Mouse (Mus musculus): ENCODE data around the gene Wnt10a. TPM values are rescaled to one million over a fixed set of nuclear protein-coding genes. Genes with fewer than 3 reads are reported as not detected.

The Wnt10a gene
- polyA plus RNA-seq, 1 experiment from 2014 or later, result 0.69 TPM

- H3K27me3 ChIP-seq (replicated peaks; ENCODE audit: control insufficient read depth, insufficient read depth, low read length), result peaks cover 81% of the 10 kb centered on the region
Observed at GRCm38 (mm10) chr1:74792831-74793660, 1.7 kb downstream of the Wnt10a start.

GRCm38 (mm10) chr1:74794487-74795144 is 3.3 kb downstream of the Wnt10a start:
- no peaks in the 10 kb centered on the region for H3K36me3 ChIP-seq (ENCODE audit: control insufficient read depth, insufficient read depth, low read length)
- ATAC-seq (no peak), DNase-seq (ENCODE audit: low spot score) (peak; percentile 56)
- H3K9ac ChIP-seq (ENCODE audit: low read length), result peak overlapping the region; percentile 18; the same call in 1 of the 2 replicates
- H3K27me3 ChIP-seq (replicated peaks; ENCODE audit: control insufficient read depth, insufficient read depth, low read length), result peaks cover 82% of the 10 kb centered on the region
- WGBS, result 1% methylated on average over 32 of the region's 38 CpGs
- no peak overlapping the region for H3K27ac ChIP-seq (ENCODE audit: low read depth, low read length)
- no peaks in the 10 kb centered on the region for H3K9me3 ChIP-seq (replicated peaks; ENCODE audit: control insufficient read depth, low read length)
- peaks cover 22% of the 10 kb centered on the region for H3K4me1 ChIP-seq (ENCODE audit: control insufficient read depth, insufficient read depth, low read length)
- peak overlapping the region; percentile 22; the same call in 1 of the 2 replicates for H3K4me3 ChIP-seq (ENCODE audit: low read depth, low read length)
- peak overlapping the region; percentile 39 for H3K4me2 ChIP-seq (ENCODE audit: low read length)

More at GRCm38 (mm10) chr1:74792831-74793660, 1.7 kb downstream of the Wnt10a start:
- WGBS, result 7% methylated on average over 19 of the region's 19 CpGs
- no peak overlapping the region for H3K4me3 ChIP-seq (ENCODE audit: low read depth, low read length)
- ATAC-seq (no peak), DNase-seq (ENCODE audit: low spot score) (no peak)
- no peak overlapping the region for H3K4me2 ChIP-seq (ENCODE audit: low read length)
- H3K27ac ChIP-seq (ENCODE audit: low read depth, low read length), result no peak overlapping the region
- H3K9me3 ChIP-seq (replicated peaks; ENCODE audit: control insufficient read depth, low read length), result no peaks in the 10 kb centered on the region
- H3K36me3 ChIP-seq (ENCODE audit: control insufficient read depth, insufficient read depth, low read length), result no peaks in the 10 kb centered on the region
- no peak overlapping the region for H3K9ac ChIP-seq (ENCODE audit: low read length)
- H3K4me1 ChIP-seq (ENCODE audit: control insufficient read depth, insufficient read depth, low read length), result peaks cover 20% of the 10 kb centered on the region

DNA sequence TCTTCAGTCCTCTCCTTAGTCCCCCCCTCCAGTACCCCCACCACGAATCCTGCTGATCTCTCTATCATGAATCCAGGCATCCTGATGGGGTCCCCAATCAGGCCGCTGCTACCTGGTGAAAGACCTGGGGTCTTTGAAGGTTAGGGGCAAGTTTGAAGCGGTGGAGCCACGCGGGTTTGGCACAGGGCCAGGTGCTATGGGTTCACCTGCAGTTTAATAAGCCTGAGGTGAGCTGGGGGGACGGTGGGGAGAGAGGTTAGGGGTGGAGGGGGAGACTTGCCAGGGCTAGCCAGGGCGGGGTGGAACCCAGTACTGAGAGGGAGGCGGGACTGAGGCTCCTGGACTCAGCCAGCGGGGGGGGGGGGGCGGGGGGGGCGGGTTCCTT is 3.8 kb downstream of the Wnt10a start:
- peaks cover 22% of the 10 kb centered on the region for H3K4me1 ChIP-seq (ENCODE audit: control insufficient read depth, insufficient read depth, low read length)
- peak overlapping the region; percentile 39; the same call in 1 of the 2 replicates for H3K4me2 ChIP-seq (ENCODE audit: low read length)

GRCm38 (mm10) chr1:74797459-74797858 is 6.1 kb downstream of the Wnt10a start:
- no peak overlapping the region for H3K9ac ChIP-seq (ENCODE audit: low read length)
- H3K27ac ChIP-seq (ENCODE audit: low read depth, low read length), result no peak overlapping the region
- H3K4me2 ChIP-seq (ENCODE audit: low read length), result 0 out of 2 replicates have a peak overlapping the region, but pooled peaks have one; percentile 12
- no peaks in the 10 kb centered on the region for H3K9me3 ChIP-seq (replicated peaks; ENCODE audit: control insufficient read depth, low read length)
- H3K4me3 ChIP-seq (ENCODE audit: low read depth, low read length), result no peak overlapping the region
- H3K4me1 ChIP-seq (ENCODE audit: control insufficient read depth, insufficient read depth, low read length), result peaks cover 22% of the 10 kb centered on the region
- peaks cover 79% of the 10 kb centered on the region for H3K27me3 ChIP-seq (replicated peaks; ENCODE audit: control insufficient read depth, insufficient read depth, low read length)
- H3K36me3 ChIP-seq (ENCODE audit: control insufficient read depth, insufficient read depth, low read length), result no peaks in the 10 kb centered on the region
- peak; percentile 83 for ATAC-seq
- DNase-seq (ENCODE audit: low spot score), result peak; percentile 85
- WGBS, result 2% methylated on average over 5 of the region's 5 CpGs

More for the DNA sequence above, 3.8 kb downstream of the Wnt10a start:
- H3K9ac ChIP-seq (ENCODE audit: low read length), result no peak overlapping the region
- no peak for DNase-seq (ENCODE audit: low spot score)
- H3K36me3 ChIP-seq (ENCODE audit: control insufficient read depth, insufficient read depth, low read length), result no peaks in the 10 kb centered on the region
- WGBS, result 5% methylated on average over 9 of the region's 11 CpGs
- no peak for ATAC-seq
- no peak overlapping the region for H3K27ac ChIP-seq (ENCODE audit: low read depth, low read length)
- peaks cover 82% of the 10 kb centered on the region for H3K27me3 ChIP-seq (replicated peaks; ENCODE audit: control insufficient read depth, insufficient read depth, low read length)
- H3K4me3 ChIP-seq (ENCODE audit: low read depth, low read length), result no peak overlapping the region
- no peaks in the 10 kb centered on the region for H3K9me3 ChIP-seq (replicated peaks; ENCODE audit: control insufficient read depth, low read length)

GRCm38 (mm10) chr1:74800424-74800888 is 9.1 kb downstream of the Wnt10a start:
- WGBS, result under 1% methylated on average over 29 of the region's 29 CpGs
- Histone ChIP-seq H3K4me1 (ENCODE audit: control insufficient read depth, insufficient read depth, low read length) (peaks cover 16% of the 10 kb centered on the region), H3K9me3 (replicated peaks; ENCODE audit: control insufficient read depth, low read length) (no peaks in the 10 kb centered on the region), H3K27me3 (replicated peaks; ENCODE audit: control insufficient read depth, insufficient read depth, low read length) (peaks cover 80% of the 10 kb centered on the region), H3K4me2 (ENCODE audit: low read length) (peak overlapping the region; percentile 44), H3K36me3 (ENCODE audit: control insufficient read depth, insufficient read depth, low read length) (no peaks in the 10 kb centered on the region), H3K4me3 (ENCODE audit: low read depth, low read length) (peak overlapping the region; percentile 9; the same call in 1 of the 2 replicates), H3K9ac (ENCODE audit: low read length) (peak overlapping the region; percentile 30; the same call in 1 of the 2 replicates), H3K27ac (ENCODE audit: low read depth, low read length) (no peak overlapping the region)
- ATAC-seq, result no peak
- DNase-seq (ENCODE audit: low spot score), result peak; percentile 27

- ATAC-seq (no peak), DNase-seq (ENCODE audit: low spot score) (no peak)
- H3K27me3 ChIP-seq (replicated peaks; ENCODE audit: control insufficient read depth, insufficient read depth, low read length), result peaks cover 81% of the 10 kb centered on the region
- no peak overlapping the region for H3K27ac ChIP-seq (ENCODE audit: low read depth, low read length)
- peaks cover 16% of the 10 kb centered on the region; the same call in 1 of the 2 replicates for H3K4me1 ChIP-seq (ENCODE audit: control insufficient read depth, insufficient read depth, low read length)
- 11% methylated on average over 6 of the region's 6 CpGs for WGBS
- no peaks in the 10 kb centered on the region for H3K36me3 ChIP-seq (ENCODE audit: control insufficient read depth, insufficient read depth, low read length)
- H3K4me3 ChIP-seq (ENCODE audit: low read depth, low read length), result no peak overlapping the region
- H3K4me2 ChIP-seq (ENCODE audit: low read length), result no peak overlapping the region
- no peak overlapping the region for H3K9ac ChIP-seq (ENCODE audit: low read length)
- H3K9me3 ChIP-seq (replicated peaks; ENCODE audit: control insufficient read depth, low read length), result no peaks in the 10 kb centered on the region
Observed at GRCm38 (mm10) chr1:74801631-74802140, 10.4 kb downstream of the Wnt10a start.

DNA sequence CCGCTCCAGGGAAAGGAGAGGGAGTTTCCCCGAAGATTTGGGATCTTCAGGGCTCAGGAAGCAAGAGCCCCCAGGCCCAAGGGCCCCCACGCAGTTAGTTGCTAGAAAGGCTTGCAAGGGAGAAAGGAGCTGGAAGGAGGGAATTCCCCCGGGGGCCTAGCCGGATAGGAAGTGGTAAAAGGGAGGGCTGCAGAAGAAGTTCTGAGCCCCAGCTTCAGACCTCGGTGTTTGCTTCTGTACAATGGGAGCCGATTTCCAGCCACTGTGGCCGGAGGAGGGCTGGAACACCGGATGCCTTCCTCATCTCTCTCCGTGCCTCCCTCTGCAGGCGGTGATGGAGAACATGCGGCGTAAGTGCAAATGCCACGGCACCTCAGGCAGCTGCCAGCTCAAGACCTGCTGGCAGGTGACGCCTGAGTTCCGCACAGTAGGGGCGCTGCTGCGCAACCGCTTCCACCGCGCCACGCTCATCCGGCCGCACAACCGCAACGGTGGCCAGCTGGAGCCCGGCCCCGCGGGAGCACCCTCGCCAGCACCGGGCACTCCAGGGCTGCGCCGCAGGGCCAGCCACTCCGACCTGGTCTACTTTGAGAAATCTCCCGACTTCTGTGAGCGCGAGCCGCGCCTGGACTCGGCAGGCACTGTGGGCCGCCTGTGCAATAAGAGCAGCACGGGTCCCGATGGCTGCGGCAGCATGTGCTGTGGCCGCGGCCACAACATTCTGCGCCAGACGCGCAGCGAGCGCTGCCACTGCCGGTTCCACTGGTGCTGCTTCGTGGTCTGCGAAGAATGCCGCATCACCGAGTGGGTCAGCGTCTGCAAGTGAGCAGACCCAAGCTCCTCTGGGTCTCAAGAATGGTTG is 11.7 kb downstream of the Wnt10a start:
- Histone ChIP-seq H3K27me3 (replicated peaks; ENCODE audit: control insufficient read depth, insufficient read depth, low read length) (peaks cover 91% of the 10 kb centered on the region), H3K4me1 (ENCODE audit: control insufficient read depth, insufficient read depth, low read length) (peaks cover 17% of the 10 kb centered on the region), H3K36me3 (ENCODE audit: control insufficient read depth, insufficient read depth, low read length) (no peaks in the 10 kb centered on the region), H3K4me3 (ENCODE audit: low read depth, low read length) (peak overlapping the region; percentile 42), H3K9ac (ENCODE audit: low read length) (peak overlapping the region; percentile 59), H3K9me3 (replicated peaks; ENCODE audit: control insufficient read depth, low read length) (no peaks in the 10 kb centered on the region), H3K4me2 (ENCODE audit: low read length) (peak overlapping the region; percentile 91), H3K27ac (ENCODE audit: low read depth, low read length) (no peak overlapping the region)
- DNase-seq (ENCODE audit: low spot score) (peak; percentile 76), ATAC-seq (peak; percentile 56)
- WGBS, result under 1% methylated on average over 57 of the region's 57 CpGs

DNA sequence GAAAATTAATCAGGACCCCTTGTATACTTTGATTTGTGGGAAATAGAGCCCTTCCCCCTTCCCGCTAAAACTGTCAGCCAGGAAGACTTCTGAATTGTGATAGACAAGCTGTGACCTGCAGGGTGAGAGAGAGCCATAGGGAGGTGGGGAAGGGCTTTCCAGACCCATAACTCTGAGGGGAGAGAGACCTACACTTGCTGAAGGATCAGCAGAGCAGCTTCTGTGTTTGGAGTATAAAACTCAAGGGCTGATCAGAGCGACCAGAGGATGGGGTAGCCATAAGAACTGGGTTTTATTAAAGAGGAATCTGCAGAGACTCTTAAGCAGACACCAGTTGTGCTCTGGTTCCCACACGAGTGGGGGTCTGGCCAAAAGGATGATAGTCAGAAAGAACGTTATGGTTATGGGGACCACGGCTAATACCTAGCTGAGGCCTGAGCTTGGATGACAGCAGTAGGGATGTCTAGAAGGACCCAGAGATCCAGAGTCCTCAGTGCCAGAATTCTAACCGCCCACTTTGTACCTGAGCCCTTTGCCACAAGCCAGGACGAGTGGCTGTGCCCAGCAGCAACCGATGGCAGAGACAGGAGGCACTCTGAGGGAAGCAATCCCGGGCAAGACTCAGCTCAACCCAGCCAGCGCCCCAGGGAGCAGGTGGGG is 13.0 kb downstream of the Wnt10a start:
- WGBS, result 4% methylated on average over 10 of the region's 10 CpGs
- Histone ChIP-seq H3K4me2 (ENCODE audit: low read length) (no peak overlapping the region), H3K9ac (ENCODE audit: low read length) (no peak overlapping the region), H3K9me3 (replicated peaks; ENCODE audit: control insufficient read depth, low read length) (no peaks in the 10 kb centered on the region), H3K4me1 (ENCODE audit: control insufficient read depth, insufficient read depth, low read length) (peaks cover 14% of the 10 kb centered on the region), H3K27me3 (replicated peaks; ENCODE audit: control insufficient read depth, insufficient read depth, low read length) (peaks cover 90% of the 10 kb centered on the region), H3K27ac (ENCODE audit: low read depth, low read length) (no peak overlapping the region), H3K4me3 (ENCODE audit: low read depth, low read length) (no peak overlapping the region), H3K36me3 (ENCODE audit: control insufficient read depth, insufficient read depth, low read length) (no peaks in the 10 kb centered on the region)
- no peak for DNase-seq (ENCODE audit: low spot score)
- ATAC-seq, result no peak
